10 mouse cellular contexts compared by ENCODE assay signal in the genomic region with DNA sequence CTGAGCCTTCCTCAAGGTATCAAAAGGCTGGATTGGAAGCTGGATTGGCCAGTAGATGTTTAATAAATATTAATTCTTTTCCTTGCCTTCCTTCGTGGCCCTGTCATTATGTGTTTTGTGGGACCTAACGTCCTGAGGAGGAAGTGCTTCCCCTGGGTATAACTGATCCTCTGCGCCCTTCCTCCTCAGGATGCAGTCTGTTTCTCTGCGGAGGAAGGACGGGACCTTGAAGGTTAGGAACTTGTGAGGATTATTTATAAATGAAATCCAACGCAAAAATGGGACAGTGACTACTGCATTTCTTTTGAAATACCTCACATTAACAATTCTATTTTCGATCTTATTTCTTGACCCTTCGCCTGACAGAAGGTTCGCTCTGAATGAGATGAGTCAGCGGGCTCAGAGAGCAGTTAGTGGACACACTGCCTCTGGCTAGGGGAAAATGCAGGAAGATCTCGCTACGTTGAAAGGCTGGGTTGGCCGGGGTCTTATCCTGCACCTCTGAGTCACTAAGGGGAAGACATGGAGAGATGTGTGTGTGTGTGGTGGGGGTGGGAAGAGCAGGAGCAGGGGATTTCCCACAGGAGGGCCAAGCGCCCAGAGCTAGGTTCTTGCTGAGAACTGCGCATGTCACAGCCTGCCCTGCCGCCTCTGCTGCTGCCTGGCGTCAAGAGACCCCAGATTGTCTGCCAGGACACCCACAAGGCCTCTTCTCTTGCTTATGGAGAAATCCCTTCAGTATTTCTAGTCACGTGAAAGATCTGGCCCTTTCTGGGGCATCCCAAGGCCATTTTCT. TPM values are rescaled to one million over a fixed set of nuclear protein-coding genes. Genes with fewer than 3 reads are reported as not detected.
A peak's percentile ranks its signal among the peaks of the same experiment; 100 is the strongest.
DNase-seq lines count a peak whose midpoint lies in the region; ATAC-seq and TF ChIP-seq lines count a peak whose summit lies in the region.
"Had no signal": no experiment of that assay in that cellular context is flagged by ENCODE, and none has a peak within 500 bp of the region (broad histone marks: within the 10 kb centered on the region; RNA-seq: fewer than 3 reads in every experiment).

No protein-coding gene starts in this region.

- peaks cover 4% of the 10 kb centered on the region for H3K4me1 ChIP-seq in testis, adult 2 months (ENCODE audit: control insufficient read depth, insufficient read depth, low read length)
- peaks cover 28% of the 10 kb centered on the region for H3K4me1 ChIP-seq in embryonic facial prominence, embryonic 14.5 days (ENCODE audit: control insufficient read depth, insufficient read depth, low read length)
- peaks cover 77% of the 10 kb centered on the region for H3K4me1 ChIP-seq in liver, embryonic 12.5 days

- TF ChIP-seq CTCF in testis, adult 2 months (IDR thresholded peaks at IDR 0.05; ENCODE audit: control insufficient read depth, insufficient read depth, insufficient replicate concordance, low read depth, low read length) = no peak

- no peak overlapping the region for H3K4me2 ChIP-seq in embryonic facial prominence, embryonic 14.5 days (ENCODE audit: low read depth, low read length)
- H3K4me2 ChIP-seq in liver, embryonic 12.5 days = peak overlapping the region; percentile 58
- H3K4me2 ChIP-seq: limb, embryonic 12.5 days had no signal

- H3K27ac ChIP-seq in testis, adult 2 months (ENCODE audit: control insufficient read depth, insufficient read depth, low read depth, low read length) = peak overlapping the region; percentile 55; the same call in 1 of the 2 replicates
- 0 out of 2 replicates have a peak overlapping the region, but pooled peaks have one; percentile 15 for H3K27ac ChIP-seq in embryonic facial prominence, embryonic 14.5 days (replicated peaks; ENCODE audit: low read depth, low read length)
- H3K27ac ChIP-seq in liver, embryonic 12.5 days = peak overlapping the region; percentile 57
- H3K27ac ChIP-seq: limb, embryonic 12.5 days had no signal

- H3K4me3 ChIP-seq in testis, adult 2 months (ENCODE audit: control insufficient read depth, low read depth, low read length) = peak overlapping the region; percentile 10; the same call in 1 of the 2 replicates
- no peak overlapping the region for H3K4me3 ChIP-seq in embryonic facial prominence, embryonic 14.5 days (ENCODE audit: low read depth, low read length)
- H3K4me3 ChIP-seq in liver, embryonic 12.5 days = peak overlapping the region; percentile 34
- H3K4me3 ChIP-seq: limb, embryonic 12.5 days had no signal

- TF ChIP-seq POLR2A in testis, adult 2 months (IDR thresholded peaks at IDR 0.05; ENCODE audit: control insufficient read depth, low read depth, low read length) = no peak

- ATAC-seq in embryonic facial prominence, embryonic 14.5 days (ENCODE audit: low read depth) = peak; percentile 32; the same call in 1 of the 2 replicates
- ATAC-seq in liver, embryonic 12.5 days = 0 out of 2 replicates have a peak, but pooled peaks have one; percentile 11

- no peaks in the 10 kb centered on the region for H3K9me3 ChIP-seq in embryonic facial prominence, embryonic 14.5 days (ENCODE audit: control insufficient read depth, low read length)
- H3K9me3 ChIP-seq in liver, embryonic 12.5 days (replicated peaks) = no peaks in the 10 kb centered on the region
- H3K9me3 ChIP-seq: limb, embryonic 12.5 days had no signal

- H3K27me3 ChIP-seq in testis, adult 2 months (ENCODE audit: control insufficient read depth, insufficient read depth, low read length) = no peaks in the 10 kb centered on the region
- no peaks in the 10 kb centered on the region for H3K27me3 ChIP-seq in embryonic facial prominence, embryonic 14.5 days (replicated peaks; ENCODE audit: control insufficient read depth, insufficient read depth, low read length)
- H3K27me3 ChIP-seq in liver, embryonic 12.5 days (replicated peaks) = no peaks in the 10 kb centered on the region
- H3K27me3 ChIP-seq: limb, embryonic 12.5 days had no signal

- DNase-seq in testis, postnatal 10 days (ENCODE audit: low spot score) = no peak
- DNase-seq in embryonic facial prominence, embryonic 14.5 days (ENCODE audit: low spot score) = peak; percentile 59
- DNase-seq in thymus, postnatal 4 days = peak; percentile 58
- no peak for DNase-seq in embryo, embryonic 10.5 days (ENCODE audit: low spot score)
- DNase-seq in layer of hippocampus, adult 9-10 months (ENCODE audit: low spot score) = no peak
- DNase-seq in frontal cortex, postnatal 14 days (ENCODE audit: low spot score in 2 of 2) = no peak
- DNase-seq: cerebellum, adult 9-10 months had no signal

- H3K36me3 ChIP-seq in testis, adult 2 months (ENCODE audit: control insufficient read depth, insufficient read depth, low read length) = no peaks in the 10 kb centered on the region
- no peaks in the 10 kb centered on the region for H3K36me3 ChIP-seq in embryonic facial prominence, embryonic 14.5 days (ENCODE audit: control insufficient read depth, insufficient read depth, low read length)
- H3K36me3 ChIP-seq in liver, embryonic 12.5 days = no peaks in the 10 kb centered on the region
- H3K36me3 ChIP-seq: limb, embryonic 12.5 days had no signal

- 66% methylated on average over 18 of the region's 18 CpGs for WGBS in embryonic facial prominence, embryonic 14.5 days
- WGBS in liver, embryonic 12.5 days (ENCODE audit: insufficient replicate concordance) = 34% methylated on average over 18 of the region's 18 CpGs

- H3K9ac ChIP-seq in embryonic facial prominence, embryonic 14.5 days (ENCODE audit: low read depth, low read length) = no peak overlapping the region
- no peak overlapping the region for H3K9ac ChIP-seq in liver, embryonic 12.5 days
- H3K9ac ChIP-seq: limb, embryonic 12.5 days had no signal

RNA-seq across cellular contexts. Expression of gene Arhgdib, which starts 3.2 kb away (rescaled TPM):
- polyA plus RNA-seq in testis, adult 2 months (2012; rRNA removed) = 5.4 and 5.8 TPM in 2 replicates
- polyA plus RNA-seq in embryonic facial prominence, embryonic 14.5 days (2014; fragmentation: Nextera tagmentation; extraction: Ambion mirVana) = 117 and 118 TPM in 2 replicates
- polyA plus RNA-seq in liver, embryonic 12.5 days (2016; fragmentation: Nextera tagmentation; extraction: Ambion mirVana) = 120 and 122 TPM in 2 replicates

RNA-seq across cellular contexts. Expression of gene Pde6h, which starts 14.9 kb away (rescaled TPM):
- 2.2 and 6.5 TPM in 2 replicates for polyA plus RNA-seq in testis, adult 2 months (2012; rRNA removed)
- not detected in 2 replicates for polyA plus RNA-seq in embryonic facial prominence, embryonic 14.5 days (2014; fragmentation: Nextera tagmentation; extraction: Ambion mirVana)
- not detected in 2 replicates for polyA plus RNA-seq in liver, embryonic 12.5 days (2016; fragmentation: Nextera tagmentation; extraction: Ambion mirVana)

RNA-seq across cellular contexts. Expression of gene Erp27, which starts 16.5 kb away (rescaled TPM):
- polyA plus RNA-seq in testis, adult 2 months (2012; rRNA removed) = 0.09 TPM in 1 of 2 replicates, not detected in the other
- polyA plus RNA-seq in embryonic facial prominence, embryonic 14.5 days (2014; fragmentation: Nextera tagmentation; extraction: Ambion mirVana) = 0.20 and 0.22 TPM in 2 replicates
- 0.27 and 0.43 TPM in 2 replicates for polyA plus RNA-seq in liver, embryonic 12.5 days (2016; fragmentation: Nextera tagmentation; extraction: Ambion mirVana)

Comparison
In these comparisons a context has a peak if more than half of its experiments do, and no peak if none do; other contexts are left out.
1. DNase-seq: peak in embryonic facial prominence, embryonic 14.5 days (single experiment) and thymus, postnatal 4 days (single experiment); none in testis, postnatal 10 days (single experiment), embryo, embryonic 10.5 days (single experiment), layer of hippocampus, adult 9-10 months (single experiment) and frontal cortex, postnatal 14 days (0 of 2).
2. RNA of gene Arhgdib, which starts 3.2 kb away (polyA plus RNA-seq): 120 to 122 TPM in liver, embryonic 12.5 days and 117 to 118 TPM in embryonic facial prominence, embryonic 14.5 days; 5.4 to 5.8 TPM in testis, adult 2 months; every median in the first group is over 10 times any median in the second.
3. Peak in every context shown above with its lines, with median percentiles within 50 percentile points of each other: H3K27ac ChIP-seq.